Mouse (Mus musculus): ENCODE measurements at regions not wholly inside any gene's neighbourhood (a gene's known extent, or its start where the extent isn't known, plus 50 kb on each side); places are given as distances from the start of the nearest gene placed in this dataset.
A peak's percentile ranks its signal among the peaks of the same experiment; 100 is the strongest.

DNA sequence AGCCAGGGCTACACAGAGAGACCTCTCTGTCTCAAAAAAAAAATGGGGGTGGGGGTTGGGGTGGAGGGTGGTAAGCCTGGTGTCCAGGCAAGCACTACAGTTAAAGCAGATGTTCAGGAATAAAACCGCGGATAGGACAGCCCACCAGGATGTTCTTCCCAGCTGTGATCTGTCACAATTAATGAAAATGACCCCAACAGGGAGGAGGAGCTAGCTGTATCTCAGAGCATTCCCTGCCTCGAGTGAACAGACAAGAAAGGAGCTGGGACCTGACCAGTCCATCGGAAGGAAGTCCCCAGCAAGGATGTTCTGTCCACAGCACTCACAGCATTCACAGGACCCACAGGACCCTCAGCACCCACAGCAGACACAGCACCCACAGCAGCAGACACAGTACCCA is 80.4 kb downstream of the Utp6 start:
- ATAC-seq (replicated peaks; ENCODE audit: poor library complexity, severe bottlenecking), result no peak

DNA sequence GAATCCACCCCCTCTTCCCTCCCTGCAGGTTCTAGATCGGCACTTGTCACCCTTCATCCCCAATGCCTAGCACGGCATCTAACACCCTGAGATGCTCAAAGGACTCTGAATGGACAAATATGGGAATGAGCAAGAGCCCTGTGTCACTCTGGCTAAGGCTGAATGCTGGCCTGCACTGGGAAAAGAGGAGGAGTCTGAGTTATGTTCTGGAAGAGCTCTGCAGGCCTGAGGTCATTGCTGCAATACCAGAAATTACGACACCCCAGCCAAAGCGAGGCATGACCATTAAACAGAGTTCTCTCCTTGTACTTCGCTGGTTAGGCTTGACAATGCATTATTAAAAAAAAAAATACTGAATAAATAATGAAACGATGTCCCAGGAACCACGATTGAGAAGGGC is 84.1 kb downstream of the Utp6 start:
- peak; percentile 93 for ATAC-seq (replicated peaks; ENCODE audit: poor library complexity, severe bottlenecking)

DNA sequence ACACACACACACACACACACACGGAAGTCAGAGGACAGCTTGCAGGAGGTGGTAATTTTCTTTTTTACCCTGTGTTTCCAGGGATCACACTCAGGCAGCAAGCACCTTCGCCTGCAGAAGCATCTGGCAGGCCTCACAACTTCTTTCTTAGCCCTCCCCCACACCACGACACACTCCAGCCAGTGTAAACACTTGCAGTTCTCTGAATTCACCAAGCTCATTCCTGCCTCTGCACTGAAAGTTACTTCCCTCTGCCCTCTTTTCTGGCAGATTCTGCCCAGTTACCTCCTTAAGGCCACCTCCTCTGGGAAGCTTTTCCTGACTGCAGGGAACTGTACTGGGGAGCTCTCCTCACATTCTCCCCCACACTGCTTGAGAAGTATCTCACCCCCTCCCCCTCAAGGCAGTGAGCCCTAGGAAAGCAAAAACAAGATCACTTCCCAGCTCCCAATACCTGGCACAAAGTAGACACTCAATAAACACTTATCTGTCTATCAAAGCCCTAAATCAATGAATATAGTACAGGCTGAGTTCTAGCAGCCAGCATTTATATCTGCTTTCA is 84.9 kb downstream of the Utp6 start:
- peak; percentile 27; the same call in 1 of the 2 replicates for ATAC-seq (replicated peaks; ENCODE audit: poor library complexity, severe bottlenecking)

DNA sequence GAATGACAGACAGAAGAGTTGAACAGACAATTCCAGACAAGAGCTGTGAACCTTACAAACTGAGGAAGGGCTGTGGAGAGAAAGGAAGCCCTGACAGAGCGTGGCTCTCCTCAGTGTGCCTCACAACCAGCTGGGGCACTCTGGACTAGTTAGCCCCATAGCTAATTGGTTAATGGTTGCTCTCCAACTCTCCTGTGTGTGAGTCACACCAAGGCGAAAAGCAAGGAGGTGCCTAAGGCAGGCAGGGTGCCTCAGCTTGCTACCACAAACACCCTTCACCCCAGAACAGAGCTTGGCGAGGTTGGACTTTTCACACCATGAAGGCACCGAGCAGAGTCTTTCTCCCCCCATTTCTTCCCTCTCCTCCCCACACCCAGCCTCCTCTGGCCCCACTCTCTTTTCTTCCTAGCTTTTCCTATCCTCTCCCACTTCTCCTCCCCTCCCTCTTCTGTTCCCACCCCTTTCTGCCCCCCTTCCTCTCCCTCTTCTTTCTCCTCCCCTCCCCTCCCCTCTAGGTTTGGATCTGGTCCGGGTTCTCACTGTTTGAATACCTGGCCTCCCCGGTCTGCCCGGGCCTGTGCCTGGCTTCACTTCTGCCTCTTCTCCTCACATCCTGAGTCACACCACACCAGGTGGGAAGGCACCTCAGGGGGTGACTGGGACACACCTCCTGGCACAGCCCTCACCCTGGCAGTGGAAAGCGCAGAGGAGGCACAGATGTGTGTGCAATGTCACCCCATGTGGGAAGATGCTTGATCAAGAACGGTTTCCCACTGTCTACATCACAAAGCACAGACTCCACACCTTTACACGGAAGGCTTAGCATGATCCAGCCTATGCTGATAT is 90.2 kb downstream of the Utp6 start:
- no peak for ATAC-seq (replicated peaks; ENCODE audit: poor library complexity, severe bottlenecking)

DNA sequence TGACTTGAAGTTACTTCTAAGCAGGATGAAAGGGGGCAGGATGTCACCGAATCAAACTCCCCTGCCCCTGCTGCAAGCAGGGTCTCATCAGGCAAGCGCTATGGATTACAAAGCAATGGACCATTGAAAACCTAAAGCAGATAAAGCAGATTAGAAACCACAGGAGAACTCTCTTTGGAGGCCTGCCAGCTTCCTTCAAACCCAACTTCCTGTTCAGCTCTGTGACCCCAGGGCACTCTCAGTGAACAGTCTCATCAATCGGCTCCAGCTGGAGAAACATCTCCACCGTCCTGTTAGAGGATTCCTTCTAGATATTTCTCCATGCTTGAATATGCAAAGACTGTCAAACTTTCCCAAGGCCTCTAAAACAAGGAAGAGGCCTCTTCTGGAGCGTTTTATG is 92.0 kb downstream of the Utp6 start:
- ATAC-seq (replicated peaks; ENCODE audit: poor library complexity, severe bottlenecking), result peak; percentile 61

DNA sequence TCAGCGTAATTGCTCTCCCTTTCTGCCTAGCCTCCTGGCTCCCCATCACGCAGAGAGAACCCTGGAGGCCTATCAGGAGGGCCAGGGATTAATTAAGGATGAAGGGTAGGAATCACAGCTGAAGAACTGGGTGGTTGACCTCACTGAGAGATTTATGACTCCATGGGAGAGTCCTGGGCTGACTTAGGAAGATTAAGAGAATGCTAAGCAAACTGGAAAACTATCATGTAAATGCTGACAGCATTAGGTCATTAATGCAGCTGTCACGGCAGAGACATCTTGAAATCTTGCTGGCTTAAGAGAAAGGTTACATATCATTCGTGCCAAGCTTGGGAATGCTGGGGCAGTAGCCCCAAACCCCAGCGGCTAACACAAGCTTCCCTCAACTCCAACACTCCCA is 93.2 kb downstream of the Utp6 start:
- no peak for ATAC-seq (replicated peaks; ENCODE audit: poor library complexity, severe bottlenecking)

DNA sequence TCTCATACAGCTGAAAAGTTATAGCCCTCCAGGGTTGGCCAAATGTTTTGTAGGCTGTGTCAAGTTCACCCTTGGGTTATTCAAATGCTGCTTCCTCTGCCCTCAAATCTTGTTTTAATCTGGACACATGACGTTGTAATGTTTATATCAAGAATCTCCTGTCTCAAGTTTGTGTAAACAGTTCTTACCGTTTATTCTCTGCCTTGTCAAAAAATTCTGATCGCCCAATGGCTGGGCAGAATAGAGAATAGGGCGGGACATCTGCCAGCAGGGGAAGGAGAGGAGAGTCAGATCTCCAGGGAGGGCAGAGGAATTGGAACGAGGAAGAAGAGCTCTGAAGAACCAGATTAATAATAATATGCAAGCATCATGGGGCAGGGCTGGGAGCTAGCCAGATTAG is 97.4 kb downstream of the Utp6 start:
- no peak for ATAC-seq (replicated peaks; ENCODE audit: poor library complexity, severe bottlenecking)

DNA sequence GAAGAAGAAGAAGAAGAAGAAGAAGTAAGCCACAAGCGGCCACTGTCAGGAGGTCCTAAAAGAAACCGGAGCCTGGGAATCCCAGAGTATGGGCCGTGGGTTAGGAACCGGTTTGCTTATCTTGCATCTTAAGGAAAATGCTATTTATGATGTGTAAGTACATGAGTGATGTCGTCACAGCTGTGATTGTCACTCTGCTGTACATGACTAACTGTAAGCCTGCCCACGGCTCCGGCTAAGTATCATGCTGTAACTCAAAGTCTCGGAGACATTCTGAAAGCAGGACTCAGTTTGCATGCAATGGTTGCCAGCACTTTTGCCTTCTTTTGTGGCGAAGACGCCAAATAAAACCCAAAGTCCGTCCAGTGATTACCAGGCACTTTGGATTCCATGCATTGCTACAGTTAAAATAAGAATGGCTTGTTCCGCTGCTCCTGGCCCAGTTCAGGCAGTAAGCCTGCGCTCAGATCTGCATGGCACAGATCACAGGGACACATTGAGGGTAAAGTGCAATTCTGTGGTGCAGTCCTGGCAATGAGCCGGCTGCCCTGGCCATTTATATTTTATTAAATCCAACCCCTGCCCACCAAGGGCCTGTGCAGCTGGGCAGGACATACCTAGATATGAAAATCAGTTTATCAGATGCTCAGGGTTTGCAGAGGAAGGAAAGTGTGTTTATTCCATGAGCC is 98.6 kb downstream of the Utp6 start:
- ATAC-seq (replicated peaks; ENCODE audit: poor library complexity, severe bottlenecking), result no peak

DNA sequence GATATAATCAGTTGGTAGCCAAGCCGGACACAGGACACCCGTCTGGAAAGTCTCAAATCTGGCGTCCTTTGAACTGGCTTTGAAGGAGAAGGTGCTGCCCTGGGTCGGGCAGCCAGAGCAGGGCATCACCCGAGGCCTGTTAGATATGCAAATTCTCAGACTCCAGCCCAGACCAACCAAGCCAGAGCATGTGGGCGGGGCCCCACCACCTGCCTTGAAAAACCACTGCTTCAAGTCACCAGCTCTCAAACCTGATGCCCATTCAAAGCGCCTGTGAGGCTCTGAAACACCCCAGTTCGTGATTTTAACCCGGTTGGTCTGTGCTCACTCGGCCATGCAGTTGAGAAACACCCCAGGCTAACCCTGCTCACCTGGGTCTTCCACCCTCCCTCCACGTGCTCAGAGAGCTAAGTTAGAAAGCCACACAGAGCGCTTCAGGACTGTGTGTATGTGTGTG is 101.6 kb downstream of the Utp6 start:
- ATAC-seq (replicated peaks; ENCODE audit: poor library complexity, severe bottlenecking), result no peak

DNA sequence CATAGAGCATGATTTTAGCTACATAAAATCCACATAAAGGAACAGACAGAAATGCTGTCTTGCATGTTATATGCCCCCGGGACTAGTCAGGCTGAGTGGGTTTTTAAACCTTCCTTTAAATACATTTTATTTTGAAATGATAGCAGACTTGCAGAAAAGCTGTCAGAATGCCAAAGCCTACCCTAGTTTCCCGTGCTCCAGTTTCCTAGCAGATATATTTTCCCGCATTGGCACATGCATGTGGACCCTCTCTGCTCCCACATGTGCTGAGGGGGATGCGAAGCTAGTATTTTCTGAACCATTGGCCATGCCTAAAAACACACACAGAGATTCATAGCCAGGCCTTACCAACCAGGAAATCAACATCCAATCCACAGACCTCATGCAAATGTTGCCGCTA is 105.8 kb downstream of the Utp6 start:
- ATAC-seq (replicated peaks; ENCODE audit: poor library complexity, severe bottlenecking), result no peak

DNA sequence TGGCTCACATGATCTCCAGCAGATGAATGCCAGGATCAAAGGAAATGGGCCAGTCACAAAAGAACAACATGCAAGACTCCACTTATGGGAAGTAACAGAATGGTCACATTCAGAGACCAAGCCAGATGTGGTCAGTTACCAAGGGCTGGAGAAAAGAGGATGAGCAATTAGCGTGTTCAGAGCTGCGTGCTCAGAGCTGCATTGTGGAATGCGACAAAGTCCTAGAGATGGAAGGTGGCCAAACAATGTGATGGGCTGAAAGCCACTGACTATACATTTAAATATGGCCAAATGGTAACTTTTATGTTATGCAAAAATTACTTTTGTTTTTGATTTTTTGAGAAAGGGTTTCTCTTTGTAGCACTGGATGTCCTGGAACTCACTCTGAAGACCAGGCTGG is 112.6 kb downstream of the Utp6 start:
- no peak for ATAC-seq (replicated peaks; ENCODE audit: poor library complexity, severe bottlenecking)

DNA sequence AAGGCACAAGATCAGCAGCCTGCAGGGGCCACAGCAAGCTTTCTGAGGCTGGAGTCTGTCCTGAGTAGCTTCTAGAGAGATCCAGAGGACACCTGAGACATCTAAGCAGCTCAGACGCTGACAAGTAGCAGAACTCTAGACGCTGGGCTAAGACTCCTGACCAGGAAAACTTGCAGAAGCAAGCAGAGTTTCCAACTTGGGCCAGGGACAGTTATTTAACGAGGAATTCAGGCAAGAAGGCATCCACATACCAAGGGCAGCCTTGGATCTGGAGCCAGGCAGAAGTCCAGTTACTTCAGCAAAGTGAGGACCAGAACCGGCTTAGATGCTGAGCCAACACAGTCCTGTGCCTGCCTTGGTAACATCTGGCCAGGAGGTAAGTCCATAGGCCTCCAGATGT is 117.8 kb downstream of the Utp6 start:
- no peak for ATAC-seq (replicated peaks; ENCODE audit: poor library complexity, severe bottlenecking)

DNA sequence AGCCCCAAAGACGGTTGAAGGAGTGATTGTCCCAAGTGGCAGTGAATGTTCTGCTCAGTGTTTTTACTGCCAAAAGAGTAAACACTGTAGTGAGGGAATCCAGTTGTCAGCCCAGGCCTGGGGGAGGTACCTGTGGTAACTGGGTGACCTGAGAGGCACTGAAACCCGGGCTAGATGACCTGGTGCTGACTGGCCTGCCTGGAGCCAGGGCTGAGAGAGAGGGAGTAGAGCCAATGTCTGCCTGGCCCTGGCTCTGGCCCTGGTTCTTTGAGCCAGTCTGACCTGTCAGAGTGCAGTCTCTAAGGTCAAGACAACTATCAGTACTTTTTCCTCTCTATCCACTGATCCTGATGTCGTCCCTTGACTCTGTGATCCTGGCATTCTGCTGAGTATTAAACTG is 119.2 kb downstream of the Utp6 start:
- ATAC-seq (replicated peaks; ENCODE audit: poor library complexity, severe bottlenecking), result no peak

DNA sequence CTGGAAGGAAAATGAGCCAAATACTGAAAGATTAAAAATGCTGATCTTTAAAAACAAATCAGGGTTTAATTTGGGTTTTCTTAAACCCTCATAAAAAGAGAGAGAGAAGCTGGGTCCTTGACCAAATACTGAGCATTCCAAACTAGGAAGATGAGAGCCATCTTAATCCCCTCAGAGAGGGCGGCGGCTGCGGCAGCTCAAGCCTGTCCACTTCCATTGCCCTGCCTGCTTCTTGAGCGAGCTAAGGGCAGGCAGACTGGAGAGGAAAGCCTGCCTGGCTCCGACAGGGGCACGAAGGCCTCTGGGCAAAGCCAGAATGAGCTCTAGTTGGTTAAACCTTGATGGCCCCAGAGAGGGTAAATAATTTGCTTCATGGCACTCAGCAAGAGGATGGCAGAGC is 122.2 kb downstream of the Utp6 start:
- ATAC-seq (replicated peaks; ENCODE audit: poor library complexity, severe bottlenecking), result no peak

DNA sequence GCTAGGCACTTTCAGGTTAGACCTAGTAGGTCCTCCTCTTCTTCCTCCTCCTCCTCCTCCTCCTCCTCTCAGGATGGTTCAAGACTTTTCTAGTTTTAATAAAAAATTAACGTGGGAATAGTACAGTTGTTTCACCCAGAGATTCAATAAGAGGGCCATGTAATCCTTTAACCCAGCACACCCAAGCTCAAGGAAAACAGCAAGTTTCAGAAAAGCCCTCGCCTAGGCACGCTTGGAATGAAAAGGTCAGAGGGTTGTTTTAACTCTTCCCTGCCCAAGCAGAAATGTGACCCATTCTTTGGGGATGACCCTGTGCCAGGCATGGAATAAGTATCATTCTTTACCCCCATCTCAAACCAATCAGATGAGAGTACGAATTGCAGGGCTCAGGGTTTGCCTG is 124.1 kb downstream of the Utp6 start:
- ATAC-seq (replicated peaks; ENCODE audit: poor library complexity, severe bottlenecking), result no peak

DNA sequence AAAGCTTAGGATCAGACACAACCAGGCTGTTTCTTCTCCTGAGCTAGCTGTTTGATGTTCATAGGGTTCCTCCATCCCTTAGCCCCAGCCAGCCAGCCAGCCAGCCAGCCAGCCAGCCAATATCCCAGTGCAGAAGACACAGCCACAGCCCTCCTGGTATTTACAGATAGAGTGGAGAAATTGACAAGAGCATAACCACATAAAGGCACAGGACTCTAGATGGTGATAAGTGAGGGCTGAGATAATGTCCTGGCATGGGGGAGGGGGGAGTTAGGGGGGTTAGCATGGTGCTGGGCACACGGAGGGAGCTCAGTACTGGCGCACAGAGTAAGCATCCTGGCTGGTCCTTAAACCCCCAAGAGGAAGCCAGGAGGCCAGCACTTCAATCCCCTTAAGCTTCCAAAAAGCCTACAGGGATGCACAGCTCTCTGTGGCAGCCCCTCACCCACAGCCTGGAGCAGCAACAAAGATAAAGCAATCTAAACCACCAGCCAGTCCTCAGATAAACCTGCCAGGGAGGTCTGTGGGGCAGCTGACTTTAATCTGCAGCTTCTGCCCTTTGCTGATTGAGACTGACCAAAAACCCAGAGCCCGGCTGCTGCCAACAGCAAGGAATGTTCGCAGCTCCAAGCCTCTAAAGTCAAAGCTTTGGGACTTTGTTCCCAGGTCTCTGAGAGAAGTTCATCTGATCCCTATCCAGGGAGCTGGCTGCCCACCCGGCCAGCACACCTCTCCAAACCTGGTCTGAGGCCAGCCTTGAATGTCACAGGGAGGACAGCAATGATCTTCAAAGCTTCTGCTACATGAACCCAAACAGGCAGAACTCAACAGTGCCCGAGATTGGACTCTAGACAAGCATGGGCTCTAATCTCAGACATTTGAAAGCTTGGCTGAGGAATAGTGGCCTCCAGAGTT is 124.9 kb downstream of the Utp6 start:
- no peak for ATAC-seq (replicated peaks; ENCODE audit: poor library complexity, severe bottlenecking)

DNA sequence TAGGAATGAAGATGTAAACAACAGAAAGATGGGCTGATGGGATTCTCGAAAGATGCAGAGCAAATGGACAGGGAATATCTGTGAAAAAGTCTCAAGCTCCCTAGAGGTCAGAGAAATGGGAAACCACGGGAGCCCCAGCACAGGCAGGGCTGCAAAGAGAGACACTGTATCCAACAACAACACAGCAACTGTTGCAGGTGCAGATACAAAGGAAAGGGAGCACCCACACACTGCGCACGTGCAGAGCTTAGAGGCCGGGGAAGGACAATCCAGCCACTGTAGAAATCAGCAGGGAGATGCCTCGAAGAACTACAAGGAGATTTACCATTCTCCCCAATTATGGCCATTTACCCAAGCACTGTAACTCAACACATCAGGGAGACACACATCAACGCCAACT is 126.3 kb downstream of the Utp6 start:
- no peak for ATAC-seq (replicated peaks; ENCODE audit: poor library complexity, severe bottlenecking)

DNA sequence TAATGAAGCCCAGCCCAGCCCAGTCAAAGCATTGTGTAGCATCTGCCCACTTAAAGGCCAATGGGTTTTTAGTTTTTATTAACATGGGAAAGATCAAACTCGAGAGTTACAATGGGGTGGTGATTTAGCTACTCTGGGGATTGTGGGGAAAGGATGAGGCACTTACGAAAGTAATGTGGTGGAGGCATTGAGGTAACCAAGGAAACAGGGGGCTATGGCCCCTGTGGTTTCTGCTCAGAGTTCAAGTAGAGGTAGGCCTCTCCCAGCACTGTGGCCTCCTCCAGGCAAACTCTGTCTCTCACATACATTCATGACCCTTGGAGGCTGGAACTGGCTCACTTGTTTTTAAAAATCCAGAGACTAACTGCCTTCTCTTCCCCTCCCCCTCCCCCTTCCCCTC is 128.4 kb downstream of the Utp6 start:
- 0 out of 2 replicates have a peak, but pooled peaks have one; percentile 44 for ATAC-seq (replicated peaks; ENCODE audit: poor library complexity, severe bottlenecking)

DNA sequence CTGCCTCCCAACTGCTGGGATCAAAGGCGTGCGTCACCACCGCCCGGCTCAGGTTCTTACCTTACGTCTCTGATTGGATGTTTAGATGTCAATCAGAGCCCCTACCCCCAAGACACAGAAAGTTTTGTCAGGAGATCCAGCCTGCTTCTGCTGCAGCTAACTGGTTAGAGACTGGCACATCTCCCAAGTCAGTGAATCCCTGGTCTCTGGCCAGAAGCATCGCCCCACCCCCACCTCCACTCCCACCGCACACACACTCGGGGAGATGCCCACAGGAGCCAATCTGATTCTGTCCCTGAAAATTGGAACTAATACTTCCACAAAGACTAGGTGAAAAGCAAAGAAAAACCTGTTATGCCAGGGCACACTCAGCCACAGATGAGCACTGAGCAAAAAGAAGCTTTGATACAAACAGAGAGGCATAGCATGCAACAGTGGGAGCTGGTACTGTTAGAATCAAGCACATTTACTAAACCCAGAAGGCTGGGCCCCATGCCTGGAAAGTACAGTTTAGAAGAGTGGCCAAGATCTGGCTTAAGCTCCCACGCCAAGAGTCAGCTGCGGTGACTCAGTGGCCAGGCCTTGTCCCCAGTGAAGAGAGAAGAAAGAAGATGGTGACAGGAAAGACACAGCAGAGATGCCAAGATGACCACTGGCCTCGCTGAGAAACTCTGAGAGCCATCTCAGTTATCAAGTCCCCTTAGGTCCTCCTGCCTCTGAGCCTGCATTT is 130.4 kb downstream of the Utp6 start:
- ATAC-seq (replicated peaks; ENCODE audit: poor library complexity, severe bottlenecking), result no peak

DNA sequence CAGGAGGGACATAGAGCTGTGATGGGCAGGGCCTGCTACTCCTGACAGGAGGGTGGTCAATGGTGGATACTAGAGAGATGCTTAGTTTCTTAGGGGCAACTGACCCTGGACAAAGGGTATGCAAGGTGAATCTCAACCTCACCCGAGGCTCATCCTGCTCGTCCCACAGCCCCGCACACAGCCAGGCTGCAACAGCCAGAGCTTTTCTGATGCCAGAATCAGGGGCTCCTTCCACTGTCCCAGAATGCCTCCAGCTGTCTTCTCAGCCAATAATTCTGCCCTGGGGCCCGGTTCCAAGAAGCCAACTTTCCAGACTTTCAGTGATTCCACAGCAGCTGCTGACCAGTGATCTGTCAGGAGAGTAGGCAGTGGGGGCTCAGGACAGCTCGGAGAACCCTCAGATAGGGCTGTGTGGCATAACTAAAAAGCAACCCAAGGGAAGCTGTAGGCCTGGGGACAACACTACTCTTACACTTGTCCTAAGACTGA is 131.6 kb downstream of the Utp6 start:
- no peak for ATAC-seq (replicated peaks; ENCODE audit: poor library complexity, severe bottlenecking)

All from granulocyte monocyte progenitor cell, adult 5-6 weeks (primary cell).